Mouse (Mus musculus) kidney, embryonic 14.5 days (tissue): ENCODE measurements around the gene Pgls. TPM values are rescaled to one million over a fixed set of nuclear protein-coding genes. Genes with fewer than 3 reads are reported as not detected.

Experiments
- ATAC-seq: fragments of 200-750 bp; cut with Nextera tagmentation; 2 replicates; pipeline ENCODE4 v1.8.0; 2017; ENCODE audit warnings: moderate number of reproducible peaks, mild to moderate bottlenecking, moderate TSS enrichment, moderate library complexity; ENCODE audit not compliant: low FRiP score, low TSS enrichment
- H3K27ac ChIP-seq: fragments of 300-500 bp; sonication (generic); 2 replicates; pipeline ENCODE4 v1.5.1; 2014; ENCODE audit warnings: low read depth, mild to moderate bottlenecking, low read length, moderate library complexity, mixed read lengths
- H3K27me3 ChIP-seq: fragments of 300-500 bp; sonication (generic); 2 replicates; pipeline ENCODE4 v1.6.1; 2014; ENCODE audit warnings: mild to moderate bottlenecking, low read length; ENCODE audit not compliant: control insufficient read depth, insufficient read depth
- H3K36me3 ChIP-seq: fragments of 300-500 bp; sonication (generic); 2 replicates; pipeline ENCODE4 v1.6.1; 2014; ENCODE audit warnings: low read length, mixed read lengths; ENCODE audit not compliant: control insufficient read depth, insufficient read depth
- H3K4me1 ChIP-seq: fragments of 300-500 bp; sonication (generic); 2 replicates; pipeline ENCODE4 v1.6.1; 2014; ENCODE audit warnings: low read length, mixed read lengths; ENCODE audit not compliant: control insufficient read depth, insufficient read depth
- H3K4me2 ChIP-seq: fragments of 300-500 bp; sonication (generic); replicated peaks from 2 replicates; pipeline ENCODE4 v1.6.1; 2014; ENCODE audit warnings: low read depth, mild to moderate bottlenecking, low read length
- H3K4me3 ChIP-seq: fragments of 300-500 bp; sonication (generic); 2 replicates; pipeline ENCODE4 v1.5.1; 2014; ENCODE audit warnings: mild to moderate bottlenecking, low read length
- H3K9ac ChIP-seq: fragments of 300-500 bp; sonication (generic); 2 replicates; pipeline ENCODE4 v1.6.1; 2014; ENCODE audit warnings: low read depth, mild to moderate bottlenecking, low read length, moderate library complexity
- H3K9me3 ChIP-seq: fragments of 300-500 bp; sonication (generic); 2 replicates; pipeline ENCODE4 v1.6.1; 2016; ENCODE audit warnings: low read length; ENCODE audit not compliant: control insufficient read depth
- WGBS: fragments of 180-500 bp; shearing (Covaris S2); extraction: QIAGEN DNeasy Blood & Tissue Kit; methylation state at CpG from one replicate; pipeline ENCODE4 v1.1.7; 2014; 5-methylcytosine and 5-hydroxymethylcytosine counted together
- microRNA-seq: library from miRNA; unstranded; fragments of <30 nt; microRNA quantifications from one replicate; pipeline ENCODE4, GENCODE M21; 2016
- polyA plus RNA-seq: library from polyadenylated mRNA; unstranded; fragments of >200 nt; fragmentation: Nextera tagmentation; extraction: Ambion mirVana; gene quantifications from 2 replicates; pipeline ENCODE4 v1.2.1, GENCODE M21; 2014

Pgls gene
- polyA plus RNA-seq, 1 experiment from 2014 or later, result 289 TPM

GRCm38 (mm10) chr8:71633164-71633563 is 41.2 kb downstream of the Pgls start:
- H3K4me3 ChIP-seq, result peak overlapping the region; percentile 4; the same call in 1 of the 2 replicates
- H3K27me3 ChIP-seq, result peaks cover 18% of the 10 kb centered on the region
- peak overlapping the region; percentile 21; the same call in 1 of the 2 replicates for H3K4me2 ChIP-seq
- H3K9ac ChIP-seq, result no peak overlapping the region
- peaks cover 10% of the 10 kb centered on the region; the same call in 1 of the 2 replicates for H3K4me1 ChIP-seq
- H3K36me3 ChIP-seq, result no peaks in the 10 kb centered on the region
- no peak for ATAC-seq
- no peak overlapping the region for H3K27ac ChIP-seq
- peaks cover 6% of the 10 kb centered on the region; the same call in 1 of the 2 replicates for H3K9me3 ChIP-seq
- 14% methylated on average over 19 of the region's 22 CpGs for WGBS

DNA sequence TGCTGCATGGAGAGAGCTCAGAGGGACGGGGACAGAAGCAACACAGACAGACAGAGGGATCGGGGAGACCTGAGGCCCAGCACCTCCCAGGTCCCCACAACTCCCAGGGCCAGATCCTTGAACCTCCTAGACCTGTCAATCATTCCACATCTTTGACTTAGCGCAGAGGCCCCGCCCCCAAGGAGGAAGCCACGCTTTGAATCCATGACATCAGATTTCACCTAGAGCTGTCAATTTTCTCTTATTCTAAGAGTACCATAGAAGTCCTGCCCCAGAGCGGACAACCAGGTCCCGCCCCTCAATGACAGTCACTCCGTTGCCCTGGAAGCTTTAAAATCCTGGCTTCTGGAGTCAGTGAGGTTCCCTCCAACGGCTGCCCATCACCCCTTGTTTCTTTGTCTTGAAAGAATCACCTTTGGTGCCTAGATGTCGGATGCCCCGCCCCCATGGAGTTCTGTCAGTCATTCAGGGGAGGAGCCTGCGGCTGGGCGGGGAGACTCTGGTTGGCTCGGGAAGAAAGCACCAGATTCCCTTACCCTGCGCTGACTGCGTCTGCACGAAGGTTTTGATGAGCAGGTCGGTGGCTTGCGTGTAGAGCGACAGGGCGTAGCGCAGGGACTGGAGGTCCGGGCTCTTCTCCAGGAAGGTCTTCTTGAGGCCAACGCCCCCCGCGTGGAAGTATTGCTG is 42.1 kb downstream of the Pgls start:
- Histone ChIP-seq H3K9me3 (peaks cover 6% of the 10 kb centered on the region; the same call in 1 of the 2 replicates), H3K27me3 (peaks cover 18% of the 10 kb centered on the region), H3K4me1 (0 out of 2 replicates have a peak, but pooled peaks cover 3% of the 10 kb centered on the region), H3K36me3 (no peaks in the 10 kb centered on the region), H3K4me3 (no peak overlapping the region; the same call in 1 of the 2 replicates), H3K4me2 (peak overlapping the region; percentile 19), H3K9ac (no peak overlapping the region), H3K27ac (no peak overlapping the region)
- no peak for ATAC-seq
- WGBS, result 3% methylated on average over 26 of the region's 26 CpGs

DNA sequence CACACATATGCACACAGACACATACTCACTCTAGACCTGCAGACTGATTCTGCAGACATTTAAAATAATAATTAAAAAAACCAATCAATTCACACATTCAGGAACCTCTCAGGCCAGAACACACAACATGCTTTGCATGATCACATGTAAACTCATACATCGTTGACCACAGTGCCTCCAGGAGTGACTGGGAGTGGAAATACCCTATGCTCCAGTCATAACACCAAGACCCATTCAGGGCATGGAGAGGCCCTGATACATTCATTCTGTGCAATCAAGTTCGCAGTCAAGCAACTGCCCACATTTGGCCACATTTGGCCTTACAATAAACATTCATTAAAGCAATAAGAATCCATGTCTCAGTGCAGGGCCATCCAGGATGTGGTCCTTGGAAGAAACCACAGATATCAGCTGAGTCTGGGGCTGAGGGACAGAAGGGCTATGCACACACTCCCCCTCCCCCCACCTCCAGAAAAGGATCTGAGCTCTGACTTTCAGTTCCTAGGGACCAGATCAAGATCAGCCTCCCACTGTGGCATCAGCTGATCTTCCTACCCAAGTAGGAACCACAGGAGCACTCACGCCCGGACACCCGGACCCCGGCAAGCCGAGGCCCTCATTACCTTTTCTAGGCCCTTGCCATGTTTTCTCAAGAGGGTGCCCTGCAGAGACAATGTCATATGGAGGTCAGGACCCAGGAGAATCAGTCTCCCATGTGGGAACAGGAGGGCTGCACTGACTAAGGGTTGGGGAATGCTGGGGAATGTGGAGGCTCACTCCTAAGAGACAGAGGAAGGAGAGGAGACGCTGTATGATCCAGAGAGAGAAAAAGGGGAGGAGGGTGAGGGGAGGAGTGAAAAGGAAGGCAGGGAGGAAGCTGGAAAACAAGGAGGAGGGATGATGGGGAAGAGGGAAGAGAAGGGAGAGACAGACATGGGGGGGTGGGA is 45.4 kb downstream of the Pgls start:
- Histone ChIP-seq H3K4me1 (no peaks in the 10 kb centered on the region), H3K4me2 (no peak overlapping the region), H3K9me3 (peaks cover 6% of the 10 kb centered on the region; the same call in 1 of the 2 replicates), H3K36me3 (no peaks in the 10 kb centered on the region), H3K4me3 (no peak overlapping the region), H3K9ac (no peak overlapping the region), H3K27me3 (peaks cover 9% of the 10 kb centered on the region; the same call in 1 of the 2 replicates), H3K27ac (no peak overlapping the region)
- no peak for ATAC-seq
- 67% methylated on average over 8 of the region's 8 CpGs for WGBS

DNA sequence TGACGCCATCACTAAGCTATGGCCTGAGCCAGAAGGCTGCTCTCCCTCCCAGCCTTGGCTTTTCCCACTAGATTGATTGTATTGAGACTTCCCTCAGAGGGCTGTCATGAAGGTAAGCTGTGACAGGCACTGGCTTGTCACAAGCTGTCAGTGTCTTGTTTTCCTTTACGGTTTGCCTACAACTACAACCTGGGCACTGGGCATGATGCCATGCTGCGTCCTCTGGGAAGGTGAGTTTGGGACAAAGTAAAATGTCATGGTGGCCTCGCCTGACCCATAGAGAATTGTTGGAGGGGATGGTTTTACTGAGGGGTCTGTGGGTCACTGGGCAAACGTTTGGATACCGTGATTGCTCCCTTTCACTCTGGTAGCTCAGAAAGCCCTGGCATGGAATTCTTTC is 46.3 kb downstream of the Pgls start:
- Histone ChIP-seq H3K4me3 (no peak overlapping the region), H3K9ac (no peak overlapping the region), H3K27ac (no peak overlapping the region), H3K36me3 (no peaks in the 10 kb centered on the region), H3K27me3 (peaks cover 5% of the 10 kb centered on the region; the same call in 1 of the 2 replicates), H3K4me2 (no peak overlapping the region), H3K4me1 (no peaks in the 10 kb centered on the region), H3K9me3 (no peaks in the 10 kb centered on the region)
- ATAC-seq, result no peak
- WGBS, result 72% methylated on average over 6 of the region's 6 CpGs

DNA sequence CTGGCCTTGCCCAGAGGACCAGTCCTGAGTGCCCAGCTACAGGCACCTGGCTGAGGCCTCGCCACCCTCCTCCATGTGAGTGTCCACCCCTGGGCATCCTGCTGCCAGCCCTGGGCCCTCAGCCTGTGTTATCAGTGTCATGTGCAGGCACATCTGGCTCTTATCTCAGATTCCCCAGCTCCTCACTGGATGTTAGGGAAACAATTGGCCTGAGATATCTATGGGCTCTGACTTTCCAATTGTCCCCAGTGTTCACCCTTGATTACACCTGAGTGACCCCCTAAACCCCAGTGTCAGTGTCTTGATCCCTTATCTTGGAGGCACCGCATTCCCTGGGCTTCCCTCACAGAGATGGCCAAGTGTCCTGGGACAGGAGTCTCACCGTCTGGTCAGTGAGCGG is 47.3 kb downstream of the Pgls start:
- ATAC-seq, result no peak
- Histone ChIP-seq H3K9ac (no peak overlapping the region), H3K4me2 (no peak overlapping the region), H3K27me3 (no peaks in the 10 kb centered on the region; the same call in 1 of the 2 replicates), H3K36me3 (no peaks in the 10 kb centered on the region), H3K4me3 (no peak overlapping the region), H3K4me1 (no peaks in the 10 kb centered on the region), H3K9me3 (no peaks in the 10 kb centered on the region), H3K27ac (no peak overlapping the region)
- WGBS, result 90% methylated on average over 4 of the region's 4 CpGs

DNA sequence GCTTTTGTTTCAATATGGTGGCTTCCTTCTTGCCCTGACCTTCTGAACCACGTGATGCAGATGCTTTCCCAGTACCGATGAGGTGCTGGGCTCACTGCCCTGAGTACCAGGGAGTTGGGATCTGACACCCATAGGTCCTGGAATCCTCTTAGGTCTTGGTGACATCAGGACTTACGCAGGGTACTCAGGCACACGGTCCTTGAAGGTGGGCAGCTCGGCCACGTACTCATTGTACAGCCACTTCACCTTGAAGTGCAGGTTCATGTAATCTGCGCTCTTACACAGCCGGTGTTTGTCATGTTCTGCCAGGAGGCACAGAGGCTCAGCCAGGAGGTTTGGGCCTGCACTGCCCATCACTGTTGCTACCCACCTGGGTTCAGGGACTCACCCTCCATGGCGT is 53.5 kb downstream of the Pgls start:
- Histone ChIP-seq H3K9me3 (no peaks in the 10 kb centered on the region), H3K27me3 (no peaks in the 10 kb centered on the region), H3K4me2 (no peak overlapping the region), H3K9ac (no peak overlapping the region), H3K36me3 (no peaks in the 10 kb centered on the region), H3K4me1 (no peaks in the 10 kb centered on the region), H3K27ac (no peak overlapping the region), H3K4me3 (no peak overlapping the region)
- no peak for ATAC-seq
- 83% methylated on average over 9 of the region's 9 CpGs for WGBS

Small RNA genes within 50 kb of the gene (microRNA-seq; reads per million reads assigned to microRNA genes)
- gene Mir6769b, result not detected

Other genes starting within 250 kb of the Pgls start
- gene Use1, start 225.3 kb upstream of the Pgls start, polyA plus RNA-seq, result 112 and 115 TPM in 2 replicates
- gene Ocel1, start 220.9 kb upstream of the Pgls start, polyA plus RNA-seq, result 4.6 and 5.2 TPM in 2 replicates
- gene Nr2f6, start 210.2 kb upstream of the Pgls start, polyA plus RNA-seq, result 134 and 149 TPM in 2 replicates
- 10.4 and 12.3 TPM in 2 replicates for gene Ushbp1, start 196.4 kb upstream of the Pgls start, polyA plus RNA-seq
- gene Babam1, start 195.3 kb upstream of the Pgls start, polyA plus RNA-seq, result 107 and 125 TPM in 2 replicates
- 28.5 and 38.2 TPM in 2 replicates for gene Ankle1, start 186.2 kb upstream of the Pgls start, polyA plus RNA-seq
- 26.5 and 32.5 TPM in 2 replicates for gene Abhd8, start 128.5 kb upstream of the Pgls start, polyA plus RNA-seq
- gene Mrpl34, start 127.2 kb upstream of the Pgls start, polyA plus RNA-seq, result 178 and 192 TPM in 2 replicates
- 106 and 113 TPM in 2 replicates for gene Dda1, start 123.0 kb upstream of the Pgls start, polyA plus RNA-seq
- gene Ano8, start 106.2 kb upstream of the Pgls start, polyA plus RNA-seq, result 2.9 and 3.4 TPM in 2 replicates
- 6.6 and 8.4 TPM in 2 replicates for gene Gtpbp3, start 104.1 kb upstream of the Pgls start, polyA plus RNA-seq
- gene Plvap, start 80.4 kb upstream of the Pgls start, polyA plus RNA-seq, result 117 and 123 TPM in 2 replicates
- 0.27 and 0.34 TPM in 2 replicates for gene Ccdc194, start 66.5 kb upstream of the Pgls start, polyA plus RNA-seq
- 8.6 and 17.1 TPM in 2 replicates for gene Bst2, start 54.7 kb upstream of the Pgls start, polyA plus RNA-seq
- 98.7 and 111 TPM in 2 replicates for gene Mvb12a, start 49.3 kb upstream of the Pgls start, polyA plus RNA-seq
- gene Tmem221, start 33.3 kb upstream of the Pgls start, polyA plus RNA-seq, result 8.2 and 11.2 TPM in 2 replicates
- 0.16 and 0.27 TPM in 2 replicates for gene Nxnl1, start 25.6 kb upstream of the Pgls start, polyA plus RNA-seq
- gene Slc27a1, start 23.3 kb upstream of the Pgls start, polyA plus RNA-seq, result 26.5 and 30.9 TPM in 2 replicates
- 2.7 and 3.4 TPM in 2 replicates for gene Fam129c, start 5.5 kb downstream of the Pgls start, polyA plus RNA-seq
- gene Colgalt1, start 18.8 kb downstream of the Pgls start, polyA plus RNA-seq, result 61.4 and 76.8 TPM in 2 replicates
- 0.50 and 0.53 TPM in 2 replicates for gene Unc13a, start 79.6 kb downstream of the Pgls start, polyA plus RNA-seq
- 3.0 and 5.2 TPM in 2 replicates for gene Jak3, start 84.1 kb downstream of the Pgls start, polyA plus RNA-seq
- gene Insl3, start 97.0 kb downstream of the Pgls start, polyA plus RNA-seq, result 1.2 TPM in 1 of 2 replicates, not detected in the other
- gene B3gnt3, start 109.6 kb downstream of the Pgls start, polyA plus RNA-seq, result 1.1 and 1.6 TPM in 2 replicates
- gene Fcho1, start 133.5 kb downstream of the Pgls start, polyA plus RNA-seq, result 5.5 and 6.5 TPM in 2 replicates